Mouse (Mus musculus): ENCODE results near the gene Ppp1r21. TPM values are rescaled to one million over a fixed set of nuclear protein-coding genes. Genes with fewer than 3 reads are reported as not detected.

The Ppp1r21 gene
- total and polyA plus RNA-seq, 3 experiments, result 11.1 to 16.2 TPM; not detected in 1

DNA sequence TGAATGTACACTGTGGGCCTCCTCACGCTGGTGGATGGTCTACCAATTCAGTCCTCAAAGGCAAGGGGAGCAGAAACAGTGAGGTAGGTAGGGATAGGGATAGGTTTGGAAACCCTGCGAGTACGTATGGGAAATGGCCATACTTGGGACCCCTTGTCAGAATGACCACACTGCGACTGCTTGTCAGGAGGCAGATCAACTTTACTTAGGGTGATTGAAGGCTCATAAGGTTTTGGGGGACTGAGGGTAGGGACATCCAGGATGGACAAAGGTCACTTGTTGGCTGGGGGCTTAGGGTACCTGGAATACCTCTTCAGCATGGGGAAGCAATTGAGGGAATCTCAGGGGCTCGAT, 37.8 kb upstream of the Ppp1r21 start:
- H3K9ac ChIP-seq (ENCODE audit: control insufficient read depth, low read depth, low read length, poor library complexity, severe bottlenecking), result no peak overlapping the region
- no peaks in the 10 kb centered on the region for H3K27me3 ChIP-seq (ENCODE audit: control insufficient read depth in 1 of 2, insufficient read depth in 2 of 2, low read length in 2 of 2)
- H3K9me3 ChIP-seq (replicated peaks; ENCODE audit: insufficient read depth, low read length), result no peaks in the 10 kb centered on the region
- H3K27ac ChIP-seq (ENCODE audit: control insufficient read depth, low read depth, low read length), result no peak overlapping the region
- H3K4me1 ChIP-seq (ENCODE audit: control insufficient read depth in 1 of 2, insufficient read depth in 2 of 2, low read length in 2 of 2), result no peaks in the 10 kb centered on the region
- no peak overlapping the region for H3K4me3 ChIP-seq (ENCODE audit: control insufficient read depth in 1 of 2, insufficient read depth in 1 of 2, low read depth in 2 of 2, low read length in 2 of 2)
- no peaks in the 10 kb centered on the region for H3K79me2 ChIP-seq (ENCODE audit: control insufficient read depth, insufficient read depth, low read length, poor library complexity)
- H3K36me3 ChIP-seq (ENCODE audit: control insufficient read depth in 1 of 2, insufficient read depth in 2 of 2, low read length in 2 of 2), result peaks cover 0 to under 1% of the 10 kb centered on the region in 2 experiments; a peak in 1 of 4 replicates
- no peak for DNase-seq (ENCODE audit: low read depth, low spot score)
- TF ChIP-seq NELFE (IDR thresholded peaks at IDR 0.05; ENCODE audit: low read depth, low read length) (no peak), TBP (IDR thresholded peaks at IDR 0.05; ENCODE audit: low read depth, low read length) (no peak), KAT2A (conservative IDR thresholded peaks at IDR 0.05; ENCODE audit: low read depth, low read length) (no peak), TCF12 (IDR thresholded peaks at IDR 0.05; ENCODE audit: low read depth, low read length) (no peak), MXI1 (IDR thresholded peaks at IDR 0.05; ENCODE audit: low read depth, low read length) (no peak), NRF1 (IDR thresholded peaks at IDR 0.05; ENCODE audit: insufficient read depth, low read depth, low read length, poor library complexity, severe bottlenecking) (no peak)

DNA sequence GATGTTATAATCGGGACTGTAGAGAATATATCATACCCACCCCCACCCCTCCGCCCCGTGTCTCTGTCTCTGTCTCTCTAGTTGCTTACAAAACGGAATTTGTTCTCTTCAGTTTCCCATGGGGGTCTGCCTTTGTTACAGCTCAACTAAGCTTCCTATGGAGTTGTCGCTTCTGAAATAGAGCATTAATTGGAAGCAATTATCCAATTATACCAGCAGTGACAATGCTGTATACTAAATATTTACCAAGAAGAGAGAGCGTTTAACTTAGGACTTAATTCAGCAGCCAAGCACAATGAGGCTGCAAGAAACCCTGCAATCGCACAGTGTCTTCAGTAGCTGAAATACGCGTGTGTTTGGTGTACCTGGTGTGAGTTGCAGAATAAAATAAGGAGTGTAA, 36.4 kb upstream of the Ppp1r21 start:
- Histone ChIP-seq H3K4me1 (ENCODE audit: control insufficient read depth in 1 of 2, insufficient read depth in 2 of 2, low read length in 2 of 2) (no peaks in the 10 kb centered on the region), H3K4me3 (ENCODE audit: control insufficient read depth in 1 of 2, insufficient read depth in 1 of 2, low read depth in 2 of 2, low read length in 2 of 2) (no peak overlapping the region), H3K9me3 (replicated peaks; ENCODE audit: insufficient read depth, low read length) (no peaks in the 10 kb centered on the region), H3K79me2 (ENCODE audit: control insufficient read depth, insufficient read depth, low read length, poor library complexity) (no peaks in the 10 kb centered on the region), H3K27me3 (ENCODE audit: control insufficient read depth in 1 of 2, insufficient read depth in 2 of 2, low read length in 2 of 2) (no peaks in the 10 kb centered on the region), H3K36me3 (ENCODE audit: control insufficient read depth in 1 of 2, insufficient read depth in 2 of 2, low read length in 2 of 2) (no peaks in the 10 kb centered on the region; a peak in 1 of 4 replicates), H3K9ac (ENCODE audit: control insufficient read depth, low read depth, low read length, poor library complexity, severe bottlenecking) (no peak overlapping the region), H3K27ac (ENCODE audit: control insufficient read depth, low read depth, low read length) (no peak overlapping the region)
- DNase-seq (ENCODE audit: low read depth, low spot score), result no peak
- no peak for TF ChIP-seq ELF1 (IDR thresholded peaks at IDR 0.05; ENCODE audit: low read depth, low read length)
- no peak for TF ChIP-seq NELFE (IDR thresholded peaks at IDR 0.05; ENCODE audit: low read depth, low read length)

DNA sequence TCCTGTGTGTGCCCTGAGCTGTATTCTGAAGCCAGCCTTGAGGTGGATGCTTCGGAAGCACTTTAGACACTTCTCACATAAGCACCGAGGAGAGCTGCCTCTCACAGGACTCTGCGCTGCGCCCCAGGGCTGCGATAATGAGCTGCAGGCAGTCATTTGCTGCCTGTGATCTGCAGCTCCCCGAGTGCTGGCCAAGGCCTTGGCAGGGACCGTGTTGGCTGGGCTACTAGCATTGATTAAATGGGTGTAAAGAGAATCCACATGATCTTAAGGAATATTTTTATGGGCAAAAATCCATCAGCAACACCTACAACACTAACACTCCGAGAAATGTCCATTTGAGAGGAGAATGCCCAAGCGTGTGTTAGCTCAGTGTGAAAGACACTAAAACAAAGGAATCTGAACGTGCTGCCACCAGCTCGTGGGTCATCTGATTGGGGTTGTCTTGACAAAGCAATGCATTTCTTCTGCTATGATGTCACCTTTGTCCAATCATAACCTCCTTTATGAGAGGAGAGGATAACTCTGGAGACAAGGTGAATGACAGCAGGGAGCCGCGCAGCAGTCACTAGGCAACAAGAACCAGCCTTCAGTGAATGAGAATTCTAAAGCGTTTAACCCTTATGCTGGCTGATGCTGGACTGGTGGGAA, 35.7 kb upstream of the Ppp1r21 start:
- no peak for DNase-seq (ENCODE audit: low read depth, low spot score)
- no peak overlapping the region for H3K4me3 ChIP-seq (ENCODE audit: control insufficient read depth in 1 of 2, insufficient read depth in 1 of 2, low read depth in 2 of 2, low read length in 2 of 2)
- H3K9ac ChIP-seq (ENCODE audit: control insufficient read depth, low read depth, low read length, poor library complexity, severe bottlenecking), result no peak overlapping the region
- no peaks in the 10 kb centered on the region for H3K79me2 ChIP-seq (ENCODE audit: control insufficient read depth, insufficient read depth, low read length, poor library complexity)
- no peaks in the 10 kb centered on the region for H3K9me3 ChIP-seq (replicated peaks; ENCODE audit: insufficient read depth, low read length)
- H3K4me1 ChIP-seq (ENCODE audit: control insufficient read depth in 1 of 2, insufficient read depth in 2 of 2, low read length in 2 of 2), result no peaks in the 10 kb centered on the region
- no peak overlapping the region for H3K27ac ChIP-seq (ENCODE audit: control insufficient read depth, low read depth, low read length)
- TF ChIP-seq TAL1 (IDR thresholded peaks at IDR 0.05; ENCODE audit: low read length), result no peak
- no peak for TF ChIP-seq SIN3A (IDR thresholded peaks at IDR 0.05; ENCODE audit: low read length)
- TF ChIP-seq MXI1 (IDR thresholded peaks at IDR 0.05; ENCODE audit: low read depth, low read length), result no peak
- no peak for TF ChIP-seq UBTF (IDR thresholded peaks at IDR 0.05; ENCODE audit: borderline replicate concordance, insufficient read depth, low read depth, low read length)
- TF ChIP-seq ELF1 (IDR thresholded peaks at IDR 0.05; ENCODE audit: low read depth, low read length), result no peak
- TF ChIP-seq RAD21 (IDR thresholded peaks at IDR 0.05; ENCODE audit: low read depth, low read length), result no peak
- H3K36me3 ChIP-seq (ENCODE audit: control insufficient read depth in 1 of 2, insufficient read depth in 2 of 2, low read length in 2 of 2), result no peaks in the 10 kb centered on the region; a peak in 1 of 4 replicates
- H3K27me3 ChIP-seq (ENCODE audit: control insufficient read depth in 1 of 2, insufficient read depth in 2 of 2, low read length in 2 of 2), result no peaks in the 10 kb centered on the region

Data from MEL (cell line).